Mouse (Mus musculus) CH12.LX (cell line): ENCODE measurements around the gene Itpr2. TPM values are rescaled to one million over a fixed set of nuclear protein-coding genes. Genes with fewer than 3 reads are reported as not detected.

Experiments
- DNase-seq: peaks from one replicate; pipeline ENCODE4 v3.0.0-alpha.2; 2013; ENCODE audit errors: extremely low read depth
- H3K27ac ChIP-seq: 2 replicates; pipeline ENCODE4 v1.5.1; 2012; ENCODE audit warnings: low read depth, mild to moderate bottlenecking, control low read depth, moderate library complexity; ENCODE audit not compliant: insufficient read depth
- H3K27me3 ChIP-seq: replicated peaks from 2 replicates; pipeline ENCODE3; 2012; ENCODE audit warnings: inconsistent platforms
- H3K36me3 ChIP-seq, 2 experiments: replicated peaks in 1 of 2; 2 replicates each; pipeline versions ENCODE3 to v1.6.1; 2012; ENCODE audit warnings: inconsistent platforms in 1 of 2, low read length in 1 of 2, mild to moderate bottlenecking in 1 of 2, mixed read lengths in 1 of 2, moderate library complexity in 1 of 2; ENCODE audit not compliant: control insufficient read depth in 1 of 2, insufficient read depth in 1 of 2
- H3K4me1 ChIP-seq, 2 experiments: 2 replicates each; pipeline ENCODE4 v1.6.1; 2012; ENCODE audit warnings: inconsistent platforms in 1 of 2, moderate library complexity in 1 of 2; ENCODE audit not compliant: insufficient read depth in 2 of 2, control insufficient read depth in 1 of 2
- H3K4me2 ChIP-seq: 2 replicates; pipeline ENCODE4 v1.6.1; 2012; ENCODE audit warnings: low read depth, mild to moderate bottlenecking, control low read depth; ENCODE audit not compliant: poor library complexity, insufficient read depth, severe bottlenecking
- H3K4me3 ChIP-seq, 3 experiments: fragments of 150-350 bp in 1 of 3; sonication (generic) in 1 of 3; replicated peaks in 1 of 3; 2 replicates each; pipeline versions ENCODE3 to v1.5.1; 2011 to 2012; ENCODE audit warnings: low read depth in 2 of 3, low read length in 2 of 3, mild to moderate bottlenecking in 2 of 3, moderate library complexity in 2 of 3, control low read depth in 1 of 3, improper control_type of control experiment in 1 of 3, inconsistent platforms in 1 of 3, mixed read lengths in 1 of 3; ENCODE audit not compliant: poor library complexity in 1 of 3
- H3K79me2 ChIP-seq: replicated peaks from 2 replicates; pipeline ENCODE4 v1.6.1; 2012; ENCODE audit warnings: mild to moderate bottlenecking, moderate library complexity; ENCODE audit not compliant: control insufficient read depth, poor library complexity, insufficient read depth, severe bottlenecking; ENCODE audit errors: extremely low read depth
- H3K9ac ChIP-seq: 2 replicates; pipeline ENCODE4 v1.6.1; 2012; ENCODE audit warnings: low read depth, mild to moderate bottlenecking, control low read depth, moderate library complexity; ENCODE audit not compliant: insufficient read depth
- H3K9me3 ChIP-seq: replicated peaks from 2 replicates; pipeline ENCODE3; 2012; ENCODE audit warnings: low read length, inconsistent platforms, mixed read lengths
- CHD1 ChIP-seq: IDR thresholded peaks from 2 replicates; pipeline ENCODE4 v1.6.1; 2012; ENCODE audit warnings: low read depth, low read length, improper control_type of control experiment, inconsistent platforms
- CHD2 ChIP-seq: IDR thresholded peaks from 2 replicates; pipeline ENCODE4 v1.6.1; 2011; ENCODE audit warnings: low read length, improper control_type of control experiment
- CTCF ChIP-seq, 2 experiments: IDR thresholded peaks in 1 of 2; conservative IDR thresholded peaks in 1 of 2; 2 replicates each; pipeline ENCODE4 v1.5.1; 2011 to 2012; ENCODE audit warnings: low read depth in 2 of 2, low read length in 2 of 2, improper control_type of control experiment in 1 of 2, inconsistent platforms in 1 of 2, mild to moderate bottlenecking in 1 of 2, moderate library complexity in 1 of 2
- E2F4 ChIP-seq: IDR thresholded peaks from 2 replicates; pipeline ENCODE4 v1.6.1; 2011; ENCODE audit warnings: low read depth, low read length, improper control_type of control experiment; ENCODE audit not compliant: insufficient replicate concordance
- ELF1 ChIP-seq: IDR thresholded peaks from 2 replicates; pipeline ENCODE4 v1.6.1; 2014; ENCODE audit warnings: low read depth, mild to moderate bottlenecking, inconsistent platforms, low read length, improper control_type of control experiment
- ETS1 ChIP-seq: conservative IDR thresholded peaks from 2 replicates; pipeline ENCODE4 v1.6.1; 2012; ENCODE audit warnings: low read depth, mild to moderate bottlenecking, inconsistent platforms, low read length, improper control_type of control experiment, moderate library complexity
- GABPA ChIP-seq: IDR thresholded peaks from 2 replicates; pipeline ENCODE4 v1.6.1; 2012; ENCODE audit warnings: low read depth, low read length, improper control_type of control experiment, inconsistent platforms; ENCODE audit not compliant: insufficient replicate concordance
- IRF4 ChIP-seq: IDR thresholded peaks from 2 replicates; pipeline ENCODE4 v1.6.1; 2014; ENCODE audit warnings: low read depth, mild to moderate bottlenecking, inconsistent platforms, low read length, improper control_type of control experiment
- KAT2A ChIP-seq: IDR thresholded peaks from 2 replicates; pipeline ENCODE4 v1.6.1; 2012; ENCODE audit warnings: low read length, improper control_type of control experiment, inconsistent platforms; ENCODE audit not compliant: insufficient replicate concordance
- MAFK ChIP-seq: IDR thresholded peaks from 2 replicates; pipeline ENCODE4 v1.6.1; 2011; ENCODE audit warnings: low read length, improper control_type of control experiment; ENCODE audit not compliant: insufficient replicate concordance
- MAX ChIP-seq: IDR thresholded peaks from 2 replicates; pipeline ENCODE4 v1.6.1; 2011; ENCODE audit warnings: low read length, improper control_type of control experiment
- MAZ ChIP-seq: IDR thresholded peaks from 2 replicates; pipeline ENCODE4 v1.6.1; 2012; ENCODE audit warnings: low read depth, mild to moderate bottlenecking, inconsistent platforms, low read length, improper control_type of control experiment, moderate library complexity
- MXI1 ChIP-seq: IDR thresholded peaks from 2 replicates; pipeline ENCODE4 v1.6.1; 2011; ENCODE audit warnings: mild to moderate bottlenecking, low read depth, low read length, improper control_type of control experiment
- PAX5 ChIP-seq: IDR thresholded peaks from 2 replicates; pipeline ENCODE4 v1.6.1; 2012; ENCODE audit warnings: low read length, inconsistent platforms, mixed read lengths
- SMC3 ChIP-seq: IDR thresholded peaks from 2 replicates; pipeline ENCODE4 v1.6.1; 2011; ENCODE audit warnings: low read depth, low read length, improper control_type of control experiment
- TBP ChIP-seq: conservative IDR thresholded peaks from 2 replicates; pipeline ENCODE4 v1.6.1; 2011; ENCODE audit warnings: low read depth, low read length, improper control_type of control experiment
- TCF12 ChIP-seq: IDR thresholded peaks from 2 replicates; pipeline ENCODE4 v1.6.1; 2014; ENCODE audit warnings: low read depth, mild to moderate bottlenecking, inconsistent platforms, low read length, improper control_type of control experiment
- UBTF ChIP-seq: IDR thresholded peaks from 2 replicates; pipeline ENCODE4 v1.6.1; 2012; ENCODE audit warnings: low read depth, mild to moderate bottlenecking, inconsistent platforms, low read length, improper control_type of control experiment, moderate library complexity
- USF2 ChIP-seq: conservative IDR thresholded peaks from 2 replicates; pipeline ENCODE4 v1.6.1; 2011; ENCODE audit warnings: low read depth, low read length, improper control_type of control experiment
- ZC3H11A ChIP-seq: IDR thresholded peaks from 2 replicates; pipeline ENCODE4 v1.6.1; 2012; ENCODE audit warnings: low read depth, mild to moderate bottlenecking, inconsistent platforms, low read length, improper control_type of control experiment
- ZMIZ1 ChIP-seq: IDR thresholded peaks from 2 replicates; pipeline ENCODE4 v1.6.1; 2012; ENCODE audit warnings: low read depth, mild to moderate bottlenecking, inconsistent platforms, low read length, improper control_type of control experiment
- dilution Hi-C: fragments of 300-500 bp; cut with MboI; formaldehyde crosslinking; loops from 2 replicates; pipeline ENCODE4 v1.14.3; 2020; ENCODE audit warnings: low sequenced_read_pairs; ENCODE audit not compliant: extremely low pct_unique_long_range_greater_than_20kb, extremely low pct_ligation_motif_present
- in situ Hi-C: fragments of 300-500 bp; cut with MboI; formaldehyde crosslinking; loops from 3 replicates; pipeline ENCODE4 v1.14.3; 2019; ENCODE audit warnings: low sequenced_read_pairs, low pct_ligation_motif_present, low pct_unique_long_range_greater_than_20kb, mixed read lengths
- polyA plus RNA-seq: library from polyadenylated mRNA; unstranded; fragments of >175 nt; gene quantifications from 2 replicates; pipeline ENCODE4 v1.2.1, GENCODE M21; 2012; ENCODE audit warnings: low read depth; ENCODE audit not compliant: insufficient read length
- total RNA-seq, 2 experiments: library from RNA; depleted of rRNA; stranded (reverse); fragments of 300-350 nt in 1 of 2; fragments of >200 nt in 1 of 2; gene quantifications; 2 replicates each; pipeline ENCODE4 v1.2.3; 2012 to 2014

Gene Itpr2
- total and polyA plus RNA-seq, 3 experiments, result 3.5 to 8.9 (median 4.4) TPM

DNA sequence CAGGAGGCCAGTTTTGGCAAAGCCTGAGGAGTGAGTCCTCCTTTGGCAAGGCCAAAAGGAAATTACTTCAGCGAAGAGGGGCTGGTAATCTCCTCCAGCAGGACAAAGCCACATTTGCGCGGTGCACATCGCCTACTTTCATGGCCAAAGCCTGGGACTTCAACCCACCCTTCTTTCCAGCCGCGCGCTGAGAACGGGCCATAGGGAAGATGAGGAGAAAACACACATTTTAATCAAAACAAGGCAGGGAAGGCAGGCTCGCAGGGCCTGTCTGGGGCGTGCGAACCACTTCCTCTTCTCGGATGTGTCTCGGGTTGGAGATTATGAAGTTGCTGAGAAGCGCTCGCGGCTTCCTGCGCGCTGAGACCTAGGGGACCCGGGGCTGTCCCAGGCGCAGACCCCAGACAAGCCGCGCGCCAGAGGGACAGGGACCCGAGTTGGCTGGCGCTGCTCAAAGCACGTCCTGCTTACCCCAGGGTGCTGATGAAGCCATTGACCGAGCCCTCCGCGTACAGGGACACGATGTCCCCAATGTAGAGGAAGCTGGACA is 632 bp downstream of the Itpr2 start:
- peak overlapping the region; percentile 39 for H3K9ac ChIP-seq
- peak overlapping the region; percentile 63 to 89 (median 75) for H3K4me3 ChIP-seq
- no peaks in the 10 kb centered on the region for H3K36me3 ChIP-seq
- DNase-seq, result peak; percentile 76
- no peaks in the 10 kb centered on the region for H3K79me2 ChIP-seq
- TF ChIP-seq IRF4 (peak; percentile 42; the same call in 1 of the 2 replicates), PAX5 (no peak), CTCF (conservative IDR thresholded peaks at IDR 0.05 in 1 of 2, IDR thresholded peaks at IDR 0.05 in 1 of 2; ENCODE audit: low read depth in 2 of 2, low read length in 2 of 2) (no peak), TCF12 (0 out of 2 replicates have a peak, but pooled peaks have one; percentile 13), UBTF (0 out of 2 replicates have a peak, but pooled peaks have one; percentile 39), TBP (0 out of 2 replicates have a peak, but pooled peaks have one; percentile 17), CHD1 (no peak), CHD2 (no peak), KAT2A (no peak), E2F4 (no peak), ETS1 (0 out of 2 replicates have a peak, but pooled peaks have one; percentile 25), USF2 (no peak), MAFK (no peak), ZMIZ1 (no peak), ZC3H11A (no peak), ELF1 (peak; percentile 49), SMC3 (no peak), GABPA (no peak)
- TF ChIP-seq, all 38 proteins: peak for 6
- dilution Hi-C loops (no loop called here), in situ Hi-C loops (no loop called here)
- Histone ChIP-seq H3K4me2 (peak overlapping the region; percentile 83), H3K9me3 (no peaks in the 10 kb centered on the region), H3K27ac (peak overlapping the region; percentile 34), H3K27me3 (no peaks in the 10 kb centered on the region), H3K4me1 (peaks cover 11 to 37% of the 10 kb centered on the region in 2 experiments)

DNA sequence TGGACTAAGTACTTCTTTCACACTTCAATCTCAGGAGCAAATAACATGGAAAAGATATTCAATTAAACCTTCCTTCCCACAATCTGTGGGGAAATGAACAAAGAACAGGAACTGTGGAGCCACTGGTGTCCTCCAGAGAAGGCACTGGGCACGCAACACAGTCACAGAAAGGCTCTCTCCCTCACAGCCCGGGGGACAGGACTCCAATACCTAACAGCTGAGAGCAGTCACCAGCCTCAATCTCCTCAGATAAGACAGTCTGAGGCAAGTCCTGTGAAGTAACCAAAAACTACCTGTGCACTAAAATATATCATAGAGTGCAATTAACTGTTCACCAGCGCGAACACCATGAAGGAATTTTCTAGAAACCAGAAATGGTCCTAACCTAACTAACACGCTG is 1.3 kb downstream of the Itpr2 start:
- dilution Hi-C loops, result no loop called here
- H3K4me3 ChIP-seq, result peak overlapping the region; percentile 63 to 89 (median 75)
- peak overlapping the region; percentile 24; the same call in 1 of the 2 replicates for H3K27ac ChIP-seq

More for the DNA sequence above, 1.3 kb downstream of the Itpr2 start:
- H3K4me1 ChIP-seq, result peaks cover 11 to 37% of the 10 kb centered on the region in 2 experiments
- in situ Hi-C loops, result no loop called here
- H3K36me3 ChIP-seq, result no peaks in the 10 kb centered on the region
- H3K9me3 ChIP-seq, result no peaks in the 10 kb centered on the region
- peak overlapping the region; percentile 39 for H3K9ac ChIP-seq
- no peak for TF ChIP-seq MAZ
- TF ChIP-seq MAX, result 0 out of 2 replicates have a peak, but pooled peaks have one; percentile 16
- 0 out of 2 replicates have a peak, but pooled peaks have one; percentile 7 for TF ChIP-seq TCF12
- 0 out of 2 replicates have a peak, but pooled peaks have one; percentile 53 for TF ChIP-seq MXI1
- TF ChIP-seq SMC3, result no peak
- no peak for TF ChIP-seq GABPA
- no peaks in the 10 kb centered on the region for H3K79me2 ChIP-seq
- peak overlapping the region; percentile 83 for H3K4me2 ChIP-seq
- H3K27me3 ChIP-seq, result no peaks in the 10 kb centered on the region
- no peak for DNase-seq
